Mouse (Mus musculus) ES-Bruce4 (cell line): ENCODE data around the gene Fkbp10.

Source experiments
- CTCF ChIP-seq: IDR thresholded peaks from one replicate; pipeline ENCODE4 v1.8.1; 2011; ENCODE audit warnings: low read depth, low read length
- EP300 ChIP-seq: IDR thresholded peaks from 2 replicates; pipeline ENCODE4 v1.6.1; 2011; ENCODE audit warnings: low read depth, low read length; ENCODE audit not compliant: insufficient read depth
- POLR2A ChIP-seq: IDR thresholded peaks from one replicate; pipeline ENCODE4 v1.8.1; 2011; ENCODE audit warnings: low read length; ENCODE audit not compliant: insufficient read depth

DNA sequence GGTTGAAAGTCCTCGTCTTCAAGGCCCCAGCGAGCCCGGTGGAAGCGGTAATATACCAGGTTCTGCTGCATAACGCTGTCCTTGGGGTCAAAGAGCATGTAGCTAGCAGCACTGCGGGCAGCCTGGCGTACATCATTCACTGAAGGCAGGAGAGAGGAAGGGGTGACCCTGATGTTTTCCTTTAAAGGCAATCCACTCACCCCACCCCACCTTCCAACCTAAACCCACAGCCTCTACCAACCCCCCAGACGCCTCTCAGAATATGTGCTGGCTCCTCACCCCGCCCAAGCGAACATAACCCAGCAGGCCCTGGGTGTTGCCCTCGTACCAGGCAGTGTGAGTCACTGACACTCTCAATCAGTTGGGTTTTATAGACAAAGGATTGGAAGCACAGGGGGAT is 3.8 kb upstream of the Fkbp10 start:
- TF ChIP-seq CTCF: no peak
- TF ChIP-seq POLR2A: no peak
- no peak for TF ChIP-seq EP300
